In genomic region chr11:3180510-3181160, GRCm38 (mm10) we compare ENCODE assay signal across 5 mouse cellular contexts. TPM values are rescaled to one million over a fixed set of nuclear protein-coding genes. Genes with fewer than 3 reads are reported as not detected.
DNase-seq lines count a peak whose midpoint lies in the region; TF ChIP-seq lines count a peak whose summit lies in the region.
"Not testable (repeated sequence)": the region's sequence is repeated elsewhere in the genome, so short reads cannot be mapped to it uniquely, and the experiment has no call there.

No protein-coding gene starts in this region.

- TF ChIP-seq POLR2A in kidney, adult 2 months (IDR thresholded peaks at IDR 0.05; ENCODE audit: low read depth, low read length), result not testable (repeated sequence)

- peak; percentile 35 for DNase-seq in NIH3T3 (ENCODE audit: low read depth)
- peak; percentile 90 for DNase-seq in heart, adult 11 months
- DNase-seq in heart, embryonic 10.5 days (ENCODE audit: low spot score), result peak; percentile 83
- DNase-seq in kidney, adult 2 months, result peak; percentile 25
- DNase-seq in lung, postnatal 4 days, result peak; percentile 6 to 25

- not testable (repeated sequence) for H3K36me3 ChIP-seq in heart, embryonic 10.5 days; kidney, adult 2 months (ENCODE audit: control insufficient read depth, insufficient read depth, low read length)

- H3K27ac ChIP-seq in heart, embryonic 10.5 days; kidney, adult 2 months (ENCODE audit: insufficient read depth, low read depth, low read length): not testable (repeated sequence)

- H3K27me3 ChIP-seq in heart, embryonic 10.5 days (ENCODE audit: insufficient read depth, poor library complexity, severe bottlenecking); kidney, adult 2 months (replicated peaks; ENCODE audit: control insufficient read depth, insufficient read depth, low read length): not testable (repeated sequence)

- not testable (repeated sequence) for H3K4me3 ChIP-seq in heart, embryonic 10.5 days; kidney, adult 2 months (ENCODE audit: insufficient read depth, low read depth, low read length)

- WGBS in heart, embryonic 10.5 days, result 72% methylated on average over 6 of the region's 6 CpGs
- WGBS in kidney, adult 2 months, result 70% methylated on average over 6 of the region's 6 CpGs

- TF ChIP-seq CTCF in kidney, adult 2 months (conservative IDR thresholded peaks at IDR 0.05; ENCODE audit: insufficient read depth, insufficient read length, low read depth, low read length), result not testable (repeated sequence)

- H3K4me1 ChIP-seq in heart, embryonic 10.5 days; kidney, adult 2 months (ENCODE audit: control insufficient read depth, insufficient read depth, low read length): not testable (repeated sequence)

- H3K9me3 ChIP-seq in heart, embryonic 10.5 days, result not testable (repeated sequence)

RNA-seq across cellular contexts. Expression of gene Sfi1, which starts 12.6 kb away (rescaled TPM):
- 10.3 and 11.7 TPM in 2 replicates for polyA plus RNA-seq in heart, embryonic 10.5 days (2016; fragmentation: Nextera tagmentation; extraction: Ambion mirVana)
- polyA plus RNA-seq in kidney, adult 2 months (2012; rRNA removed), result 17.3 and 19.4 TPM in 2 replicates

RNA-seq across cellular contexts. Expression of gene Eif4enif1, which starts 21.6 kb away (rescaled TPM):
- polyA plus RNA-seq in heart, embryonic 10.5 days (2016; fragmentation: Nextera tagmentation; extraction: Ambion mirVana), result 42.4 and 51.0 TPM in 2 replicates
- 32.0 and 32.8 TPM in 2 replicates for polyA plus RNA-seq in kidney, adult 2 months (2012; rRNA removed)

Comparison
In these comparisons a context has a peak if more than half of its experiments do, and no peak if none do; other contexts are left out.
1. DNase-seq: peak in every context shown above with its lines; median percentile 90 in heart, adult 11 months; 83 in heart, embryonic 10.5 days; 35 in NIH3T3; 25 in kidney, adult 2 months; 16 in lung, postnatal 4 days.